Mouse (Mus musculus) gastrocnemius, postnatal 4 days (tissue): ENCODE measurements around the gene Plcb1. TPM values are rescaled to one million over a fixed set of nuclear protein-coding genes. Genes with fewer than 3 reads are reported as not detected.

Experiments
- DNase-seq, 2 experiments: peaks; one replicate each; pipeline ENCODE4 v3.0.0; 2021 to 2022; ENCODE audit warnings: low spot score in 2 of 2, mixed read lengths in 2 of 2
- total RNA-seq, 2 experiments: library from RNA; stranded (reverse); gene quantifications; 2 replicates each; pipeline ENCODE4 v1.2.3; 2021

Gene Plcb1
- total RNA-seq, 2 experiments from 2014 or later, result 7.1 to 7.4 TPM

DNA sequence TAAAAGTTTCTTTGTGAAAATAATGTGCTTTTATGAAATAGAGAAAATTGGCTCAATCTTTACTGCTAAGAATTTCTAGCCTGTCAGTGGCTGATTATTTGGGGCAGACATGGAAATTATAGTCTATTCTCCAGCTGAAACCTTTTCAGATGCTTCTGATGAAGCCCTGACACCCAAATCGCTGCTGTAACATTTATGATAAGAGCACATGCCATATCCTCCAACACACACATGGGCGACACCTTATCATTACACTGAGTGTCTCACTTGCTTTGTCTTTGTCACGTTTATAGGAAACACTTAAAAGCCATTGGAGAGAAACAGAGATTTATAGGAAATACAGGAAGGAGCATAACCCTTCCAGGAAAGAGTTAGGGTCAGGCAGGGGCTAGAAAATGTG, 379.6 kb downstream of the Plcb1 start:
- no peak for DNase-seq

DNA sequence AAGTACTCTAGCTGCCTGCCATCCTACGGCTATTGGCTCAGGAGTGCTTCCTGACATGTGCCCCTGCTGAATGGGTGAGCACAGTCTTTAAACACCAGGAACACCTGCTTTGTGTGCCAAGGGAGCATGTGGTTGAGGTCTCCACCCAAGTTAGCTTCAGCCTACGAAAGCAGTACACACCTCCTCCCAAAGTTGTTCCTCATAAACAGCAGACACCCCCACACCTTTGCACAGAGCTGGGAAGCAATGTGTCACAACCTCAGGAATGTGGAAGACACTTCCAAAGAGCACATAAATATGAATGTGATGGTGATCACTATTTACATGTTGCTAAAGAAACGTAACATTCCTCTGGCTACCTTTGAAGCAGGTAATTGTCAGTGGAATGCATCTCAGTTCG, 389.7 kb downstream of the Plcb1 start:
- no peak for DNase-seq

DNA sequence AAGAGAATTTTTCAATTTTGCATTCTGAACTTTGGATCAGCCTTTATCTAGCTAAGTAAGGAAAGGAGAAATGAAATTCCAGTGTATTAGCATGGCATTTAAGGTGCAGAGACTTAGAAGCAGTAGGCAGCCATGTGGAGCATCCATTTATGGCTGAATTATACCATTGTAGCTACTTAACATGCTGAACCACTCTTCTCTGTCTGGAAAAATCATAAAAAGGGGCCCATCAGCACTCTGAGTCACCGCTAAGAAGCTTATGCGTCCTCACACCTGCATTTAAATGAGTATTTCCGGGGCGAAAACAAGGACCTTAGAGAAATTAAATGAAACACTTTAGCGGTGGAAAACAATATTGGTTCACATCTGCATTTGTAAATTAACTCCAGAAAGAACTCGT, 401.8 kb downstream of the Plcb1 start:
- no peak for DNase-seq

DNA sequence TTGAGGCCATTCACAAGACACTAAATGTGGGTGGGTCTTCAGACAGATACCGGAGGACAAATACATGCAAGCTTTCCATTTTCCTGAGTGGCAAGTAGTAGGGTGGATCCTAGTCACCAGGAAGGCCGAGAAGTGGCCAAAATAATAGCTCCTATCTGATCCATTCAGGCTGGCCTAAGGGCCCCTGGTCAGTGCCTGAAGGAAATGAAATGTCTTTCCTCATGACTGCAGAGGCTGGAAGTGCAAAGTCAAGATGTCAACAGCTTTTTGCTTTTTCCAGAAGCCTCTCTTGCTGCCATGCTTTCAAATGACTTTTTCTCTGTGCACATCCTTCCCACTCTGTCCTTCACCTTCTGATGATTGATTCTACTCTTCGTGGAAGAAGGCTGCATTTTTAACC, 415.0 kb downstream of the Plcb1 start:
- DNase-seq, result no peak

DNA sequence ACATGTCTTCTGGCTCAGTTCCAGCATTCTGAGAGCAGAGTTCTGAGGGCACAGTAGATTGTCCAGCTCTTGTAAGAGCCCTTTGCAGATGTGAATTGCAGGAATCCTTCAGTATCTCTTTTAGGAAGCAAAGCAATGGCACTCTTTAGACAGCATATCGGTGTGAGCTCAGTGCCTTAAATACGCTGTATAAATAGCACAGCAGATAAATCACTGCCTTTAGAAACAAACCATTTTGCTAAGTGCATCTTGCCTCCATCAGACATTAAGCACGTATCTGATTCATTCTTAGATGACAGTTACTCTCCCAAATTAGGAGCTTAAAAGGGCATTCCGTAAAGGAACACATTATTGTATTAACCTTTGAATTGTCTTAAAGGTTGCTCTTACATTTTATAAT, 416.5 kb downstream of the Plcb1 start:
- DNase-seq, result no peak

DNA sequence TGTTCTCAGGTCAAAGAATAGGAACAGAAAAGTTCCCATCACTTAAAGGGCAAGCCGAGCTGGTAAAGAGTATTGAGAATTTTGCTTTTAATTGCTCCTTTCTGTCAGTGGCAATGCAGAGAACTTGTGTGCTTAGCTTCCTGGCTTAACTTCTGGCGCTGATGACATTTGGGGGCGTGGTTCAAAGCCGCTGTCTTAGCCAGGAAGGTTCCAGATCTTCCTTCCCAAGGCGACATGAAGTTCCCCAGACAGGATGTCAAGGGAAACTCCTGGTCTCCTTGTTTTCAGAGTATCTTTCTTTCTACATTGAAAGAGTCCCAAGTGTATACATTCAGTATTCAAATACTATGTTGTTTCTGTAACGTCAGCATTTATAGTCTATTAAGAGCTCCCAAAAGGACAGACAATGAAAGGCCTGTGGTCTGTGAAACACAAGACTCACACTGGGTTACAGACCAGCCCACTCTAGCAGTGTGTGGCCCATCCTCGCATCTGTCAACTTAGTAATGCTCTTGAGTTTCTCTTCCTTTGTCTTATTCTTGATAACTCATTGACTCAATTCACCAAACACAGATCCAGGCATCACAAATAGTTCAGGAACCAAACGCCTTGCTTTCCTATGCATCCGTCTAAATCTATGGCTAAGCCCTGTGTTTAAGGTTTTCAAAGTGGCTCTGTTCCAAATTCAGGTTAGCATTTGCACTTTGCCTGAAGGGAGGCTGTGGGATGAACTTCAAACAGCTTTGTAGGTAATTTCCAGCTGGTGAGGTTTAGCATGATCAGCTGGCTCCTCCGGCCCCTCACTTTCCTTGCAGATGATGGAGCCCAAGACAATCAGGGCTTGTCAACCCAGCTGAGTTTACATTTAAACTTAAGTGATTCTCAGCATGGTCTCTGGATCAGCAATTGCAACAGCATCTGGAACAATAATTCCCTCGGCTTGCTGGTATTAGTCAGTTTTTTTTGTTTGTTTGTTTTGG, 418.6 kb downstream of the Plcb1 start:
- no peak for DNase-seq

DNA sequence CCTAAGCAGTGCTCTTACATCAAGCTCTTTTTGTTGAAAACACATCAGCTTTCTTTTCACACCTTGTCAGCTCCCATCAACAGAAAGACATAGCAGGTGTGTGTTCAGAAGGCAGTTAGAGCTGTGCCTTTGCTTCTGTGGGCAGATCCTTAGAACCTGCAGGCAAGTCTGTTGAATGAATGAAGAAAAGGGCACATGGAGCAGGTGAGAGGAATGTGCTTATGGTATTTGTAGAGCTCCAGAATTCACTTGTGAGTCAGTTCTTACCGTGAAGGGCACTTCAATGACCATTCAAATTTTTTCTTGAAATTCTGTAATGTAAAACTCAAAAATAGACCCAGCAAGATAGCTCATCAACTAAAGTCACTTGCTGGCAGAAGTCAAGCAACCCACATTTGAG, 423.0 kb downstream of the Plcb1 start:
- DNase-seq, result no peak

DNA sequence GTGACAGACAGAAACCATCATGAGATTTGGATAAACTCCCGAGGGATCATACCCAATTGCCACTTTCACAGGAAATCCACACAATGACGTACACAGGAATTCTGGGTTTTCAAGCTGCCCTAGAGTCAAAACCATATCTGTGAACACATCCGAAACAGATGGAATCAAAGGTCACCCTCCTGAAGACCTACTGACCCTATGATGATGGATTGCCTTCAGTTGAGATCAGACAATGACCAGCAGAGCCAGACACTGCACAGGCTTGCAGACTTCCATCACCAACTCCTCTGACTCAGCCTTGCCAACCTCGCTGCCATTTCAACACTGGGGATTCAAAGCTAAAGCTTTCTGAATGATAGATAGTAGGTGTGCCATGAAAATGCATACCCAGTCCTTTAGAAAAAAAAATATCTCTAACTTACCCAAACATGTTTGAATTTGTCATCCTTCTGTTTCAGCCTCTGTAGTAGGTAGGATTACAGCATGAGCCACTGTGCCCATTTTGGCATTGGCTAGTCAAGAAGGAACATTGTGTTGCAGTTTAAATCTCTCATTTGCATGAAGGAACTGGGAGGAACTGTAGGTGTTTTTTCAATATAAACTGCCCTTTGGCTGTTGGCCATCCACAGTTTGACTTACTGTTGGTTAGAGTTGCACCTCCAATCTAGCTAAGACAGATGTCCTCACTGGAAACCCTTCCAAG, 429.0 kb downstream of the Plcb1 start:
- no peak for DNase-seq

DNA sequence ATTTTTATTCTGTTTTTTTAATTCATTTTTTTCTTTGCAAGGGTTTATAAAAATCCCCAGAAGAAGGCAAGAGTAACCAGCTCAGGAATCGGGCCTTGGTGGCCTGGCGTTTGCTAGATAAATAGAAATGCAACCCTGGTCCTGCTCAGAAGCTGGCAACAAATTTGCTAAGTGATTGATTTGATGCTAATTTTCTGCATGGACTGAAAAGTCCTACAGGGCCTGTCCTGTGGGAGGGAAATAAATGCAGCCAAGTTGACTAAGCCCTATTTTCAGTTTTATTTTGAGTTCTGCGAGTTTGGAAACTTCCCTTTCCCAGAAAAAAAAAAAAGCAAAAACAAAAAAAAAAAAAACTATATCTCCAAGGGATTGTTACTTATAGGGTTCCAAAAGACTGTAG, 433.5 kb downstream of the Plcb1 start:
- no peak for DNase-seq

DNA sequence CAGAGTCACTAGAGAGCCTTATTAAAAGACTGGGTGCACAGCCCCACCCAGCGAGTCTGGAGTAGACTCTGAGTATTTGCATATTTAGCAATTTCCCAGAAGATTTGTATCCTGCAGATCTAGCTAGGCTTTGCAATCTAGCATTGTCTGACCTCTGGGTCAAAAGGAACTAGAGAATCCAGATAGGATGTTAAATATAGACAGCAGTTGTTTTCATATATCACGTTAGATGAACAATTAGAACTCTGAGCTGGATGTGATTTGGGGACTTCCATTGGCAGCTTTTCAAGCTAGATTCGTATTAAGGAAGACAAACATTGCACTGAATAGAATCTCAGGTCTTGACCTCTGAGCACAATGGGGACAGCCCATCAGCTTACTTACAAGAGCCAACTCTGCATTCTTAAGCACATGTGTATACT, 439.7 kb downstream of the Plcb1 start:
- DNase-seq, result no peak

DNA sequence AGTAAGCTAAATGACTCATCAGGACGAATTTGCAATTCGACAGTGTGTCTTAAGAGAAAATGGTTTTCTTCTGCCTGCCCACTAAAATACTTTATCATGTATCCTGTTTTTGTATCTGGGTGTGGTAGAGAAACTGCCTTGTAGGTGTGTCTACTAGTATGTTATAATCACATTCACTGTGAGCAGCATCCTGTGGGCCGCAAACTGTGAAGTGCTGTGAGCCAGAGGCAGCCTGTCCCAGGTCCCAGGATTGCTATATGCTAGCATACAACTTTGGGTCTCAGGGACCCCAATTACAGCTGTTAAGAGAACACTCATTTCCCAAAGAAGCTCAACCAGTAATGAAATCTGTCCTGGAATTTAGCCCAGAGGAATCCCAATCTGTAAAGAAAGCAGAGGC, 444.4 kb downstream of the Plcb1 start:
- no peak for DNase-seq

DNA sequence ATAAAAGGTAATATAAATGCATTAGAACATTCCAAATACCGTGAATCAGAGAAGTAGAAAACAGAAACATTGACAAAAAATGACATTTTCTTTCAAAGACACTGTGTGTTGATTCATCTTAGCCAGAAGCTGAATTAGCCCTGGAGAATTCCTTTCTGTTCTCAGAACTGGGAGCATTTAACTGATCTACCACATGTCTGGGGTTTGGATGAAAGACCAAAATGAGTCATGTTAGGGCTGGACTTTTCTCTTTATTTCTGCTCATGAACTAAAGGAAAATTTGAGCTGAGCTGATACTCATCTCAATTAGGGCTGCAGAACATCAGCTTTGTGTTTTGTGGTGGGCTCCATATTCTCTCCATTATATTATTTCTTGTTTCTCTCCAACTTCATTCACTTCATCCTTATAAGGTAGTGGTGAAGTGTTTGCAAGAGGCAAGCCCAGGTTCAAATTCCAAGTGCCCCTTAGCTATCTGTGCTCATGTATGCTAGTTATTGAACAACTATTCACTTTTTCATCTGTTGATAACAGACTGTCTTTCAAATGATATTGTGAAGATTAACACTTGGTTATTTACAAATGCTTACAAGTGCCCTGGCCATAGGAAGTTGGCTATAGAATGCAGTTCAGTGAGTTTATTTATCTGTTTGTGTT, 456.9 kb downstream of the Plcb1 start:
- DNase-seq, result no peak

DNA sequence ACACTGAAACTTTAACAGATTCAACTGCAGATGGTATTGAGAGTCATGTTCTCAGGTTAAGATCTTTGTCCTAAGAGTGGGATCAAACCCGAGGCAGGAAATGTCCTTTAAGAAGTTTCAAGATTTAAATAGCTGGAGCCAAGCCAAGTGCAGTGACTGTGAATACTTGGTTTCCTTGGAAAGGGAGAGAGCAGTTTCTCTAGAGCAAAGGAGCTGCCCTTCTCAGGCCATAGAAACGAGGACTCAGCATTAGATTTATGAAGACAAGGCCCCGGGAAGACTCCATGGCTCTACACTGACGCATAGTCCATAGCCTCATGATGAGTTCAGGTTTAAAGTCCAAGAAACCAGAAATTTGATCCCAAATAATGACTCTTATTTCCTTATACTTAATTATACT, 457.9 kb downstream of the Plcb1 start:
- no peak for DNase-seq

DNA sequence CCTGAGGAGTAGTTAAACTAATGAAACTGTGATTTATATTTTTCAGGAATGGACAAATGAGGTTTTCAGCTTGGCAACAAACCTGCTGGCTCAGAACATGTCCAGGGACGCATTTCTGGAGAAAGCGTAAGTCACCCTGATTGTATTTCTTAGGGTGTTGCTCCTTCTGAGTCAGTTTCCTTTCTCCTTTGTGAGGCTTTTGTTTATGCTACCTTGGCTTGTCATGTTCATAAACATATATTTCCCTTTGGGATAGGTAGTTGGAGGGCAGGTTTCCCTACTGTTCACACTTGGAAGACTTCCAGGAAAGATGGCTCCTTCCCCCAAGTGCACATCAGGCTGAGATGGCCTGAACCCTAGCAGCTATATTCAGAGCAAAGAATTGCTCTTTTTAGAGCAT, 464.1 kb downstream of the Plcb1 start:
- no peak for DNase-seq

DNA sequence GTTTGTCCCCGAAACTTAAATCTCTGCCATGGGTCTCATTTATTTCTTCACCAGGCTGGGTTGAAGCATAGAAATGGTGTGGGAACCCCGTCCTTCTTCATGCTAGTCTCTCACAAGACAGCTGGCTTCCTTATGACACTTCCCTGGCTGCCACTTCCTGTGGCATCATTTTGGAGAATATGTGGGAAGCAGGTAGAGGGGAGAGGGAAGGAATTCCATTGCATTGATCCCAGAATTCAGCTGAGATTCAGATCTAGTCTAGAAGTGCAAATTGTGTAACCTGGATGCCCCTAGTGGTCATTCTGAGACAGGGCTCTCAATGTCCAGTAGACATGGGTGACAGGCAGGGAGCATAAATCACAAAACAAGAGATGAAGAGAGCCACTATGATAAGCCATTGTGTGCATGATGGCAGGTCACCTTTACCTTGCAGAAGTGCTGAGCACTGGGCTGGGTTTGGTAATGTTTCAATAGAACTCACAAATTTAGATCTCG, 466.0 kb downstream of the Plcb1 start:
- no peak for DNase-seq

DNA sequence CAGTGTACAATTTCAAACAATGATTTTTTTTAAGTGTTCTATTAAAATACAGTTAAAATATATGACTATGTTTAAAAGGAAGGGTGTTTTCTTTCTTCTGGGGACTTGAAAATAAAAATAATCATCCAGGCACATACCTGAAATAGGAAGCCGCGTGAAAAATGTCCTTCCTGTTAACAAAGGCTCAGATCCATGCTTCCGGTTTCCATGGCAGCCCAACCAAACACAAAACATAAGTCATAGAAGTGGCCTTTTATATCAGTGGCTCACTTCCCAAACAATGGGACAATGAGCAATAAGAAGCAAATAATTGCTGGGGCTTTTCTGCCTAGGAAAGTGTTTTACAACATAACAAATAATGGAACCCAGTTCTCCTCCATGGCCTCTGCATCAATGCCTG, 473.3 kb downstream of the Plcb1 start:
- peak in 1 of 2 experiments; percentile 11 for DNase-seq

DNA sequence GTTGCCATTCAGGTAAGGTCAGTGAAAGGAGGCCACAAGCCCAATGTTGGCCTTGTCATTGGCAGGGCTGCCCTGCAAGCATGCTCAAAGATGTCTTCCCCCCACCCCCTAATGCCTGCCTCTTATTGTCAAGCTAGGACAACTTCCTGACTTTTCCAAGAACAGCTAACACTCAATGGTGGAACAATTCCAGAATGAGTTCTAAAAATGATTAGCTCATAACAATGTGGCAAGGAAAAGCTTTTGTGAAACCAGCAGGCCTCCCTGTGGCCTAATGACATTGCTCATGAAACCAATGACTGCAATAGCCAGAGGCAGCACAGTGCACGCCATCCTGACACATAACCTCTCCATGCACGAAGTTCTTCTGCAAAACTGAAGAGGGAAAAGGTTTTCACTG, 478.1 kb downstream of the Plcb1 start:
- no peak for DNase-seq

DNA sequence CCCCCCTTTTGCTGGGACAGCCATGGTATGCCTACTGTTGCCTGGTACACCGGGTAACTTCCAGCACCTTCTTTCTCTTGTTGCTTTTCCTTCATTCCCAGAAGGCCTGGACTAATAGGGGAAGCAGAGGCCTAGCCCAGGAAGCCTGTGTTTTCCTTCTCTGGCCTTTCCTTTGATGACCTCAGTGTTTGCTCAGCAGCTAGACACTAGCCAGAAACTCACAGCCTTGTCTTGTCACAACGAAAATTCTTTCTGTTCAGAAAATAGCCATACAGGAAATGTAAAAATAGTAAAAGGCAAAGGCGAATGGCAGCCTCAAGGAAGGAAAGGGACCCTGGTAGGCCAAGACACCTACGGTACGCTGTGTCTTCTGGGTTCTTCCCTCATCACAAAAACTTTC, 489.1 kb downstream of the Plcb1 start:
- DNase-seq, result no peak

DNA sequence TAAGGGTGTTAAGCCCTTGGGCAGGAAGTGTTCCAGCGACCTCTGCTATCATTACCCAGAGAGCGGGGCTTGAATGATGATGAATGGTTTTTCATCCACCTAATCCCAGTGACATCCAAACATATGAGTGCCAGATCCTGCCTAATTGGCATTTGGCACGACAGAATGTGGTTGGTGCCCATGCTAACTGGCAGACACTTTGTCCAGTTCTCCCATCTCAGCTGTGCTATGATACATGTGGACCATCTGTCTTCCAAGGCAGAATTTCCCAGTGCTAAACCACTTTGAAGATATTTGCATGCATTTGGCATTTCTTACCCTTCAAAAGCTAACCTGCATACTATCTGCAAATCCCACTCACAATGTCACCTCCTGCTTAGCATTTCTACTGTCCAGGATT, 492.6 kb downstream of the Plcb1 start:
- no peak for DNase-seq

DNA sequence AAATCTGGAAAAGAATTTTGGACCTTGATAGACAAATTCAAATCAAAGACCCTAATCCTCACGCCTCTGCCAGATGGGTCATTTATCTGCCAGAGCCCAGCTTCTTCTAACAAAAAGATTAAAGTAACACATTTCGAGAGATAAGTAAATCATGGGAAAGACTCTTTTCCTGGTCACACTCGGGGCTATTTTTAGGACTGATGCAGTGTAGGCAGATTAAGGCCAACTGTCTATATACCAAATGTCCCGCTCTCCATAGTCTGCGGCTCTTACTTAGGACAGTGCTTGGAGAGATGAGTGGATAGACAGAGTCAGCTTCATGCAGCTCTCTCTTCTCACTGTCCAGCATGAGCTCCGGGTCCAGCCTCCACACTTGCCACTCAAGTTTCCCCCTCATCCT, 493.2 kb downstream of the Plcb1 start:
- DNase-seq, result no peak

DNA sequence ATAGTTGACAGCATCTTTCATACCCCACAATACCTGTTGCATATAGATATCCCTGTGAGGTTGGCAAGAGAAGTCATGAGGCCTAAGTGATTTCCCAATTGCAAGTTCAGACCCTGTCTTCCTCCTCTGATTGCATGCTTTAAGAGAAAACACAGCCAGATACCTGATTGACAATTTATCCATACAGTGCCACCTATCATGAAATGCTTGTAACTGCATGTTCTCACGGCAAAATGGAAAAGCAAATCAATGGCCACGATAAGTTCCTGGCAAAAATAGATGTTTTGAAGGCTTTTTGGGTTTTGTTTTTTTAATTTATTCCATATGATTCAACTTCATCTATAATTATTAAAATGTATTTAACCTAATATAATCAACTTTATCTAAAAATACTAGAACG, 497.9 kb downstream of the Plcb1 start:
- DNase-seq, result no peak
